Mouse (Mus musculus): Measurements from ENCODE around the gene Adipor2.
A peak's percentile ranks its signal among the peaks of the same experiment; 100 is the strongest.
"Not testable (repeated sequence)": the region's sequence is repeated elsewhere in the genome, so short reads cannot be mapped to it uniquely, and the experiment has no call there.

The Adipor2 gene

GRCm38 (mm10) chr6:119390728-119391127 lies 26.8 kb downstream of the Adipor2 start:
- DNase-seq (ENCODE audit: low read depth, low spot score) = no peak

GRCm38 (mm10) chr6:119389089-119389488 lies 28.4 kb downstream of the Adipor2 start:
- DNase-seq (ENCODE audit: low read depth, low spot score) = no peak

DNA sequence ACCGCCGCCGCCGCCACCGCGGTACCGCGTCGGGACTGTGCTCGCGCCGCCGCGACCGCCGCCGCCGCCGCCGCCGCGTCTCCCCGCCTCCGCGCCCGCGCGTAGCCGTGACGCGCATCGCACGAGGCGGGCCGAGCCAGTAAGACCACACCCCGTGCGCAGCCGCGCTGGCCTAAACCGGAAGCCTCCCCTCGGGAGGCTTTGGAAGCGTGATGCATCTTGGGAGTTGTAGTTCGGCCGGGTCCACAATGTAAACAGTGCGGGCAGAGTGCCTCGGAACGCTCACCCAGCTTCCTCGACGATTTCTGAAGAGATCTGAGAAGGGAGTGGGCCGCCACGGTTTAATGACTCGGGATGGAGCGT lies 28.9 kb downstream of the Adipor2 start:
- peak; percentile 95 for DNase-seq (ENCODE audit: low read depth, low spot score)

GRCm38 (mm10) chr6:119387801-119388649 lies 29.5 kb downstream of the Adipor2 start:
- DNase-seq (ENCODE audit: low read depth, low spot score) = no peak

- no peak for DNase-seq (ENCODE audit: low read depth, low spot score)
Observed at GRCm38 (mm10) chr6:119386821-119387220, 30.7 kb downstream of the Adipor2 start.

GRCm38 (mm10) chr6:119386421-119386820 lies 31.1 kb downstream of the Adipor2 start:
- no peak for DNase-seq (ENCODE audit: low read depth, low spot score)

DNA sequence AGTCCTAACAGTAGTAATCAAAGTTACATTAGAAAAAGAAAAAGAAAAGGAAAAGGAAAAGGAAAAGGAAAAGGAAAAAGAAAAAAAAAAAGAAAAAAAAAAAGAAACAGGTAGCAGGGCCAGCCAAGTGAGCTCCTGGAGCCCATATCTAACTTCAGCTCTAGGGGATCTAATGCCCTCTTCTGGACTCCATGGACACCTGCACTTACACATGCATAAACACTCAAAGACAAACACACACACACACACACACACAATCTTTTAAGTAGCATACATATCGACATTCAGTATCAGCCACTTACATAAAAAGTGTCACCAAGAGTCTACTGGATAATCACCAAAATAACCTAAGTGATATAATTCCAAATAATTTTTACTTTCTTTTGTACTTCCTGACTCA lies 31.8 kb downstream of the Adipor2 start:
- DNase-seq (ENCODE audit: low read depth, low spot score) = no peak

DNA sequence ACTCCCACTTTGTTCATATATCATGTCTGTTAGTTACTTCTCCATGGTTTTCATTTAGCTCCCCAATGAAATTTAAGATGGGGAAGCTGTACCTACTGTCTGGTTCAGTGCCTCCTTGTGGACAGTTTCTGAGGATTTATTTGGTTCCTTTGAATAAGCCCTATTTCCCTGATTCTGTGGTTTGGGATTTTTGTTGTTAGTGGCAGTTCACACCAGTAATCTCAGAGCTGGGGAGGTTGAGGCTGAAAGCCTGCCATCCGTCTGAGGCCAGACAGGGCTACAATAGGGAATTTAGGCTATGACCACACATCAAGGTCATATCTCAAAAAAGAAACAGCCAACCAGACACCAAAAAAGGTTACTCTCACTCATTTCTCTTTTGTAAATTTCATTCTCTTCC lies 38.9 kb downstream of the Adipor2 start:
- no peak for DNase-seq (ENCODE audit: low read depth, low spot score)

DNA sequence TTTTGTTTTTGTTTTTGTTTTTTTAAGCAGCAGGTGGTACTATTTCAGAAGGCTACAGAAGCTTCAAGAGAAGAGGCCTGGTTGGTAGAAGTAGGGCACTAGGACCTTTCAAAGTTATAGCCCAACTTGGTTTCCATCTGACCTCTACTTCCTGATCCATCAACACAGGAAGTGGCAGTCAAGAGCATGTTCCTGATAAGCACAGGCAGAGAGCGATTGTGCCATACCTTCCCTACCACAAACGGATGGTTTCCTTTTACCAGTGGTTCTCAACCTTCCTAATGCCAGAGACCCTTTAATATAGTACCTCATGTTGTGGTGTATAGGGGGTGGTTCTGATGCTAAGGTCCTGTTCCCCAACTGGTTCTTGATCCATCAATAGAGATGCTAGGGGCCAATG lies 39.9 kb downstream of the Adipor2 start:
- no peak for DNase-seq (ENCODE audit: low read depth, low spot score)

DNA sequence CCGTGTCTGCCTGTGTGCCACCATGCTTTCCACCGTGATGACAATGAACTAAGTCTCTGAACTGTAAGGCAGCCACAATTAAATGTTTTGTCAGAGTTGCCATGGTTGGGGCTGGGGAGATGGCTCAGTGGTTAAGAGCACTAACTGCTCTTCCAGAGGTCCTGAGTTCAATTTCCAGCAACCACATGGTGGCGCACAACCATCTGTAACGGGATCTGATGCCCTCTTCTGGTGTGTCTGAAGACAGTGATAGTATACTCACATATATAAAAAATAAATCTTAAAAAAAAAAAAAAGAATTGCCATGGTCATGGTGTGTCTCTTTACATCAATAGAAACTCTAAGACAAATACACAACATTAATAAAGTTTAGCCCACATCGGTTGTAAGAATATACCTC lies 42.5 kb downstream of the Adipor2 start:
- DNase-seq (ENCODE audit: low read depth, low spot score) = no peak

DNA sequence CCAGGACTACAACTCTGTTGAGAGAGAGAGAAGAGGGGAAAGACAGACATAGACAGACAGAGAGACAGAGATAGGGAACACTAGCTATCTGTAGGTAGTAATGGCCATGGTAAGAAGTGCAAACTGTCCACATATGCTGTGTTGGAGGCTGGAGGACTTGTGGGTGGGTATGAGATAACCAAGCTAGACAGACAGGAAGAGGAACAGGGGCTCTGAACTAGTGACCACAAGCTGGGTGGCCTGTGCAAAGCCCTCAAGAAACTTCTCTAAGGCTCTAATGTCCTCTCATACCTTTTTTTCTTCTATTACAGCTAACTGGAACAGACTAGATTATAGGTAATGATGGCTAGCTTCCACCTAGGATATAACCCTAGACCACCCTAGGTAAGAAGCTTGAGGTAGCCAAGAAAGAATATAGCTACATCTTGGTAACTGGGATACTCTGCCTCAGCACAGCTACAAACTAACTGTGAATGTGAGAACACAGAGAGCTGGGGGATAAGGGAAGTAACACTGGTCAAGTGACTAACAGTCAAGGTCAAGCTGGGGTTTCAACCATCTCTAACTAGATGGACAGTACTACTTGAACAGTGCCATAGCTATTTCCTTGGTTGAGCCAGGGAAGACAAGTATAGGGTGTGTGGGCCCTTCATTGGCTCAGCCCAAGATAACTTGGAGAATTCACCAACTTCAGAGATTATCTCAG lies 44.4 kb downstream of the Adipor2 start:
- DNase-seq (ENCODE audit: low read depth, low spot score) = no peak

- DNase-seq (ENCODE audit: low read depth, low spot score) = no peak
Observed at GRCm38 (mm10) chr6:119372237-119372636, 45.3 kb downstream of the Adipor2 start.

DNA sequence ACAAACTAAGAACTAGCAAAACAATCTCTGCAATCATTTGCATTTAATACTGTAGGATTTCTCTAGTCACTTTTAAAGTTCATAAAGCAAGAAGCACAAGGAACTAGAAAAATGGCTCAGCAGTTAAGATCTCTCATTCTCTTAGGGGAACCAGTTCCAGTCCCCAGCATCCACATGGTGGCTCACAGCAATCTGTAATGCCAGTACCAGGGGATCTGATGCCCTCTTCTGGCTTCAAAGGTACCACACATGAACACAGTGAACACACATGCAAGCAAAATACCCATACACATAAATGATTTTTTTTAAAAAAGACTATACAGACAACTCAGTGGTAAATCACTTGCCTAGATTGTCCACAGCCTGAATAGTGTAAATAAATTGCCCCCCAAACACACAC lies 45.9 kb downstream of the Adipor2 start:
- no peak for DNase-seq (ENCODE audit: low read depth, low spot score)

GRCm38 (mm10) chr6:119367382-119367781 lies 50.1 kb downstream of the Adipor2 start:
- no peak for DNase-seq (ENCODE audit: low read depth, low spot score)

DNA sequence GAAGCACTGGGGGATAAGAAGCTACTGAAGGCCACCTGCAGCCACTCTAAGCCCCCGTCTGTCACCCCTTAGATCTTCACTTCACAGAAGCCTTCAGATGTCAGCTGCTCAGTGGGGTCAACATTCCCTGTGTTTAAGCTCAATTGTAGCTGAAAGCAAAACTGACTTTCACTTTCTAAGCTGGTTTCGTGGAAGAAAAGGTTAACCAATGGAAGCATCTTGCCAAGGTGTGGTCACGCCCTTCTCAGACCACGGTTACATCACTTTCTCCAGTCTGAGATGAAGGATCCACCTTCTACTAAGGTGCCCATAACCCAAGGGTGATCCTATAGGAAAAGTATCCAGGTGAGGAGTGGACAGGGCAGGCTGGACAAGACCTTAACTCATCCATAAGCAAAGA lies 50.7 kb downstream of the Adipor2 start:
- not testable (repeated sequence) for DNase-seq (ENCODE audit: low read depth, low spot score)

- no peak for DNase-seq (ENCODE audit: low read depth, low spot score)
Observed at GRCm38 (mm10) chr6:119363593-119363992, 53.9 kb downstream of the Adipor2 start.

DNA sequence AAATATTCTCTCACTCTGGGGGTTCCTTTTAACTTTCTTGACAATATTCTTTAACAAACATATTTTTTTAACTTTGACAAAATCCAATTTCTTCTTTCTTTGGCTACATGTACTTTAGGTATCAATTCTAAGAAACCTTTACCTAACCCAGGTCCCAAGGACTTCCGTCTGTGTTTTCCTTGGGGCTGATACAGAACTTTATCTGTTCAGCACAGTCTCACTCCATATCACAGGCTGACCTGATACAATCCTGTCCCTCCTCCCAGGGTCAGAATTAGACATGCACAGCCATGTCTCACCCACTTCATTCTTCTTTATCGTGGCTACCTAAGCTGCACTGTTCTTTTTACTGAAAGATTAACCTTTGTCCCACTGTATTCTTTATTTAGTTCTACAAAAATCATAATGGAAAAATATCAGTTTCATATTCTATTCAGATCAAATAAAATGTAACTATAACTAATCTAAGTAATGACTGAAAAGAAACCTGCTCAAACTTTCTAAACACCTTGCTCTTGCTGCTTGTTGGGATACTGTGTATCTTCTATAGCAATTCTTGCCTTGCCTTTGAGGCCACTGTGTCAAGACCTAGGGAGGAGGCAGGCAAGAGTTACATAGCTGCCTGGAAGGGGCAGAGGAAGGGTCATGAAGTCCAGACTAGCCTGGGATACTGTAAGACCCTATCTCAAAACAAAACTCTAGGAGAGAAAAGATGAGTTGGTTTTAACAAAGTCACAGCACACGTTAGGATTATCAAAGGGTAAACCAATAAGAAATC lies 56.4 kb downstream of the Adipor2 start:
- DNase-seq (ENCODE audit: low read depth, low spot score) = no peak

DNA sequence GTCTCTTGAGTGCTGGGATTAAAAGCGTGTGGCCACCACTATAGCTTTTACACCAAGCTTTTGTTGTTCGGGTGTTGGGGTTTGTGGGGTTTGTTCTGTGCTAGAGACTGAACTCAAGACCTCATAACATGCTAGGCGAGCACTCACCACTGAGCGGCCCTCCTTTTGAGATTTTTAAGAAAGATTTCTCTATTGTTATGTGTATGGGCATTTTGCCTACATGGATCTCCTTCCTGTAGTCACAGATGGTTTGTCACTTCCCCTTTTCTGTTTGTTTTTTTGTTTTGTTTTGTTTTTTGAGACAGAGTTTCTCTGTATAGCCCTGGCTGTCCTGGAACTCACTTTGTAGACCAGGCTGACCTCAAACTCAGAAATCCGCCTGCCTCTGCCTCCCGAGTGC lies 57.3 kb downstream of the Adipor2 start:
- not testable (repeated sequence) for DNase-seq (ENCODE audit: low read depth, low spot score)

DNA sequence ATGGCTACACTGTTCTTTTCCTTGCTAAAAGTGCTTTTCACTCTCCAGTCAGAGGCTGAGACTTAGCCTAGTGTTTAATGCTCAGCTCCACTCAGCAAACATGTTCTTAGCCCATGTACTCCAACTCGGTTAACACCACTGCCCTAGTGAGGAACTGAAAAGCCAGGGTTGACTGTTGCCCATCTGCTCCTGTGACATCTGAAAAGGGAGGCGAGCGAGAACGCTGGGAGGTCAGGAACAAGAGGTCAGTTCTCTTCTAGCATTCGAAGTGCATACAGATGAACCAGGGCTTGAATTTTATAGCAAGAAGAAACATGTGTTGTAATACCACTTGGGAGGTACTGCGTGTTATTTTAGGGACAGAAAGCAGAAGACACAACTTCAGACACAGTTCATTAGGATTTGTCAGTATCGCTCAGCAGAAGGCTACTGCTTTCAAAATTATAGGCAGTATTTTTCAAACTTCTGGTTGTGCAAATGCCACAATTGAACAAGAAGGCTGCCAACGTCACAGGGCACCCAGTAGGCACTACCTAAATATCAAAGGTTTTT lies 59.4 kb downstream of the Adipor2 start:
- DNase-seq (ENCODE audit: low read depth, low spot score) = no peak

GRCm38 (mm10) chr6:119352501-119352900 lies 65.0 kb downstream of the Adipor2 start:
- DNase-seq (ENCODE audit: low read depth, low spot score) = no peak

- no peak for DNase-seq (ENCODE audit: low read depth, low spot score)
Observed at GRCm38 (mm10) chr6:119351656-119352055, 65.8 kb downstream of the Adipor2 start.

DNA sequence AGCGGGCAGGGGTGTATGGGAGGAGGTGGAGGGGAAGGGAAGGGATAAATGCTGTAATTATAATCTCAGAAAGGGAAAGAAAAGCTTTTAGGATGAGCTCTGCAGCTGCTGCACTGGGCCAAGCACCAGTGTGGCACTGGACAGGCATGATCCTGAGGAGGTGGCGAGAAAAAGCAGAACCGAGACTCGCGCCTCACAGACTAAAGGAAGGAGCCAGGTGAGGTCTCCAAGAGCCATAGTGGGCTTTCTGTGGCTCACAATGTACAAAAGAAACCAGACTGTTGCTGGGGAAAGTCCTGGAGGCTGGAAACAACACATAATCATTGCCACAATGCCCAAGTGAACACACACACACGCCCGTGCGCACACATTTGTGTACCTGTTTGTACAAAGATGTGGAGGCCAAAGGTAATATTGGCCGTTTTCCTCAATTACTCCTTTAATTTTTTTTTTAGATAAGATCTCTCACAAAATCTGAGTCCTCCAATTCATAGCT lies 66.8 kb downstream of the Adipor2 start:
- no peak for DNase-seq (ENCODE audit: low read depth, low spot score)

Data from WW6 (cell line).